In the genomic region with DNA sequence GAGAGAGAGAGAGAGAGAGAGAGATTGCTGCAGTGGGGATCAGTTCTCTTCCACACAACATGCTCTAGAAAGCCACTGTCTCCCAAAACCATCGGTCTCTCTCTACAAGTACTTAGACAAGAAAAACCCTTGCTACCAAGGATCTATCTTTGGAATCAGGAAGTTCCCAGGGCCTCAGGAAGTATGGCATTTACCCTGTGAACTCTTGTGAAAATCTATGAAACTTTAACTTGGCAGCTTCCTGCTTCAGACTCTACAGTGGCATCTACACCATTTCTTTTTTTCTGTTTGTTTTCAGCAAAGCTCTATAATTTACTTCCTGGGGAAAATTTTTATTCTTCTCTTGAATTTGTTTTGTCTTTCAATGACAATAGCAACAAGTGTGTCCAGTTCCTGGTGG, we compare ENCODE assay signal across 20 mouse cellular contexts.
A peak's percentile ranks its signal among the peaks of the same experiment; 100 is the strongest.
DNase-seq lines count a peak whose midpoint lies in the region; ATAC-seq and TF ChIP-seq lines count a peak whose summit lies in the region.
"Had no signal": no experiment of that assay in that cellular context is flagged by ENCODE, and none has a peak within 500 bp of the region (broad histone marks: within the 10 kb centered on the region; RNA-seq: fewer than 3 reads in every experiment).

No protein-coding gene starts in this region.

- H3K4me3 ChIP-seq in kidney, adult 2 months (ENCODE audit: insufficient read depth, low read depth, low read length): no peak overlapping the region
- H3K4me3 ChIP-seq in kidney, embryonic 16.5 days (ENCODE audit: low read length): no peak overlapping the region
- no peak overlapping the region for H3K4me3 ChIP-seq in liver, adult 2 months (ENCODE audit: insufficient read depth, low read depth, low read length)
- no peak overlapping the region for H3K4me3 ChIP-seq in midbrain, postnatal 0 days (ENCODE audit: low read depth, low read length)
- H3K4me3 ChIP-seq: erythroblast, embryonic 14.5 days; heart, embryonic 13.5 days; liver, embryonic 12.5 days; midbrain, embryonic 13.5 days had no signal

- H3K27ac ChIP-seq in kidney, adult 2 months (ENCODE audit: insufficient read depth, low read depth, low read length): peak overlapping the region; percentile 23; the same call in 1 of the 2 replicates
- no peak overlapping the region for H3K27ac ChIP-seq in kidney, embryonic 16.5 days (ENCODE audit: low read length)
- no peak overlapping the region for H3K27ac ChIP-seq in liver, adult 2 months (replicated peaks; ENCODE audit: insufficient read depth, low read depth, low read length)
- no peak overlapping the region for H3K27ac ChIP-seq in midbrain, postnatal 0 days (ENCODE audit: low read depth, low read length)
- H3K27ac ChIP-seq: heart, embryonic 13.5 days; liver, embryonic 12.5 days; midbrain, embryonic 13.5 days had no signal

- H3K79me2 ChIP-seq in liver, adult 2 months (ENCODE audit: control insufficient read depth, insufficient read depth, low read length): no peaks in the 10 kb centered on the region

- no peak overlapping the region for H3K9ac ChIP-seq in kidney, embryonic 16.5 days (replicated peaks; ENCODE audit: low read length)
- H3K9ac ChIP-seq in liver, adult 2 months (ENCODE audit: low read depth, low read length): no peak overlapping the region
- H3K9ac ChIP-seq in midbrain, postnatal 0 days (replicated peaks; ENCODE audit: low read length, poor library complexity, severe bottlenecking): no peak overlapping the region
- H3K9ac ChIP-seq: heart, embryonic 13.5 days; liver, embryonic 12.5 days; midbrain, embryonic 13.5 days had no signal

- no peak for TF ChIP-seq CTCF in kidney, adult 2 months (conservative IDR thresholded peaks at IDR 0.05; ENCODE audit: insufficient read depth, insufficient read length, low read depth, low read length)
- no peak for TF ChIP-seq CTCF in liver, adult 2 months (IDR thresholded peaks at IDR 0.05; ENCODE audit: low read depth, low read length)
- no peak for TF ChIP-seq CTCF in midbrain, postnatal 0 days (IDR thresholded peaks at IDR 0.05)

- no peaks in the 10 kb centered on the region for H3K9me3 ChIP-seq in kidney, embryonic 16.5 days (ENCODE audit: low read length)
- no peaks in the 10 kb centered on the region for H3K9me3 ChIP-seq in midbrain, postnatal 0 days (ENCODE audit: low read length)
- H3K9me3 ChIP-seq: heart, embryonic 13.5 days; liver, embryonic 12.5 days; midbrain, embryonic 13.5 days had no signal

- H3K27me3 ChIP-seq in kidney, adult 2 months (replicated peaks; ENCODE audit: control insufficient read depth, insufficient read depth, low read length): no peaks in the 10 kb centered on the region
- H3K27me3 ChIP-seq in kidney, embryonic 16.5 days (ENCODE audit: insufficient read depth, low read length): no peaks in the 10 kb centered on the region
- no peaks in the 10 kb centered on the region for H3K27me3 ChIP-seq in liver, adult 2 months (ENCODE audit: control insufficient read depth, insufficient read depth, low read length)
- H3K27me3 ChIP-seq in midbrain, postnatal 0 days (ENCODE audit: insufficient read depth, low read length): no peaks in the 10 kb centered on the region
- H3K27me3 ChIP-seq: heart, embryonic 13.5 days; liver, embryonic 12.5 days; midbrain, embryonic 13.5 days; Patski had no signal

- no peaks in the 10 kb centered on the region for H3K4me1 ChIP-seq in kidney, adult 2 months (ENCODE audit: control insufficient read depth, insufficient read depth, low read length)
- no peaks in the 10 kb centered on the region for H3K4me1 ChIP-seq in kidney, embryonic 16.5 days (ENCODE audit: insufficient read depth, low read length)
- peaks cover 8% of the 10 kb centered on the region for H3K4me1 ChIP-seq in liver, adult 2 months (ENCODE audit: control insufficient read depth, insufficient read depth, low read length)
- no peaks in the 10 kb centered on the region for H3K4me1 ChIP-seq in midbrain, postnatal 0 days (ENCODE audit: insufficient read depth, low read length)
- H3K4me1 ChIP-seq: heart, embryonic 13.5 days; midbrain, embryonic 13.5 days had no signal

- no peak overlapping the region for H3K4me2 ChIP-seq in kidney, embryonic 16.5 days (replicated peaks; ENCODE audit: low read depth, low read length)
- H3K4me2 ChIP-seq in midbrain, postnatal 0 days (ENCODE audit: low read depth, low read length, poor library complexity, severe bottlenecking): no peak overlapping the region
- H3K4me2 ChIP-seq: heart, embryonic 13.5 days; liver, embryonic 12.5 days; midbrain, embryonic 13.5 days had no signal

- 50% methylated on average over 1 of the region's 1 CpGs for WGBS in kidney, adult 2 months
- 71% methylated on average over 1 of the region's 1 CpGs for WGBS in kidney, embryonic 16.5 days
- 66% methylated on average over 1 of the region's 1 CpGs for WGBS in liver, adult 2 months
- WGBS in midbrain, postnatal 0 days: 88% methylated on average over 1 of the region's 1 CpGs

- no peak for TF ChIP-seq POLR2A in kidney, adult 2 months (IDR thresholded peaks at IDR 0.05; ENCODE audit: low read depth, low read length)
- no peak for TF ChIP-seq POLR2A in liver, adult 2 months (IDR thresholded peaks at IDR 0.05; ENCODE audit: extremely low read depth, insufficient read depth, low read length)

- DNase-seq in kidney, adult 2 months: peak; percentile 20
- peak; percentile 41 for DNase-seq in liver, adult 2 months (ENCODE audit: extremely low read depth, low read depth, low spot score)
- DNase-seq in liver: no peak
- peak; percentile 2 for DNase-seq in brain, adult 2 months (ENCODE audit: low read depth, low spot score)
- no peak for DNase-seq in midbrain, postnatal 0 days (ENCODE audit: low spot score)
- DNase-seq in cerebellum, adult 9-10 months: no peak
- DNase-seq: cerebellum, adult 2 months; heart, postnatal 36 days; lung, postnatal 4 days; retina, postnatal 1 day; thymus, postnatal 25 days had no signal

- no peaks in the 10 kb centered on the region for H3K36me3 ChIP-seq in kidney, adult 2 months (ENCODE audit: control insufficient read depth, insufficient read depth, low read length)
- H3K36me3 ChIP-seq in kidney, embryonic 16.5 days (ENCODE audit: insufficient read depth, low read length): no peaks in the 10 kb centered on the region
- H3K36me3 ChIP-seq in liver, adult 2 months (ENCODE audit: control insufficient read depth, insufficient read depth, low read length): no peaks in the 10 kb centered on the region
- H3K36me3 ChIP-seq in midbrain, postnatal 0 days (ENCODE audit: insufficient read depth, low read length): no peaks in the 10 kb centered on the region
- H3K36me3 ChIP-seq: heart, embryonic 13.5 days; liver, embryonic 12.5 days; midbrain, embryonic 13.5 days had no signal

- no peak for ATAC-seq in kidney, embryonic 16.5 days (ENCODE audit: low FRiP score, low TSS enrichment)
- peak; percentile 59 for ATAC-seq in granulocyte monocyte progenitor cell, adult 5-6 weeks (replicated peaks; ENCODE audit: poor library complexity, severe bottlenecking)
- no peak for ATAC-seq in midbrain, postnatal 0 days (ENCODE audit: low FRiP score)
- ATAC-seq: forebrain, embryonic 14.5 days; hindbrain, embryonic 16.5 days; midbrain, embryonic 13.5 days; Patski had no signal

Comparison
In these comparisons a context has a peak if more than half of its experiments do, and no peak if none do; other contexts are left out.
1. DNase-seq: peak in kidney, adult 2 months (single experiment), liver, adult 2 months (single experiment) and brain, adult 2 months (single experiment); none in liver (single experiment), midbrain, postnatal 0 days (single experiment) and cerebellum, adult 9-10 months (single experiment).